8 mouse cellular contexts compared by ENCODE assay signal in the genomic region with DNA sequence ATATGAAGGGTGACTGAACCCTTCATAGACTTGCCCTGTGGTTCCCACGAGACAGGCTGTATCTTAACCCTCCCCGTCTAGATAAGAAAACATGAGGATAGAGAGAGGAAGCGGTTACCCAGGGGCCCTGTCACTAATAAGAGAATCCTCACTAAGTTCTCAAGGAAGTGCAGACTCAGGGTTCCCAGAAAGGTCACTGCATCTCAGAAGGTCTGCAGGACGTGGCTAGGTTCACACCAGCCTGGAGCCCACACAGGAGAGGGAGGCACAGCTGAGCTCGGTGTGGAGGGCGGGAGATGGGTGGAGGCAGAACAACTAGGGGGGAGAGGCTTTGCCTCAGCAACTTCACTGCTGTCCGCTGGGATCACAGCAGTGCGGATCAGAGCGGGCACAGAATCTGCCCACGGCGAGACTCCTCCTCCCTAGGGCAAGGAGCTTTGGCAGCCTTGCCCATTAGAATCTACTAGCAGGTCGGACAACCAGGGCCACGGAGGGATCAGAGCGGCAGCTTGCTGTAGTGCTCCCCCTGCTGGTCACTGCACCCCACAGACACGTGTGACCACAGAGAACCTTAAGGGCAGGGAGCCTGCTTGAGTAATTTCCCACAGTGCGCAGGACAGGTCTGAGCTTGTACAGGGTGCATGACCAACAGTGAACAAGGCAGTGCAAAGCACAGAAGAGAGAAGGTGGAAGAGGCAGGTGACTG. TPM values are rescaled to one million over a fixed set of nuclear protein-coding genes. Genes with fewer than 3 reads are reported as not detected.
DNase-seq lines count a peak whose midpoint lies in the region; ATAC-seq lines count a peak whose summit lies in the region.

No protein-coding gene starts in this region.

- WGBS in hindbrain, embryonic 16.5 days: 30% methylated on average over 16 of the region's 16 CpGs
- 28% methylated on average over 16 of the region's 16 CpGs for WGBS in limb, embryonic 13.5 days
- WGBS in midbrain, embryonic 14.5 days: 27% methylated on average over 16 of the region's 16 CpGs

- H3K4me1 ChIP-seq in hindbrain, embryonic 16.5 days (ENCODE audit: control insufficient read depth, insufficient read depth, low read depth, low read length): peaks cover 21% of the 10 kb centered on the region
- H3K4me1 ChIP-seq in limb, embryonic 13.5 days: peaks cover 45% of the 10 kb centered on the region
- H3K4me1 ChIP-seq in midbrain, embryonic 14.5 days (ENCODE audit: control insufficient read depth, insufficient read depth, low read length): peaks cover 25% of the 10 kb centered on the region

- peak; percentile 75 for DNase-seq in layer of hippocampus, adult 11-12 months (ENCODE audit: low spot score)
- no peak for DNase-seq in layer of hippocampus, adult 9-10 months (ENCODE audit: low spot score)
- DNase-seq in cerebellum, postnatal 14 days: peak; percentile 92 to 96
- DNase-seq in frontal cortex, postnatal 25 days (ENCODE audit: low spot score in 2 of 2): peak; percentile 62 to 67
- DNase-seq in midbrain, embryonic 14.5 days: peak; percentile 90
- peak; percentile 78 to 90 for DNase-seq in spleen, postnatal 10 days (ENCODE audit: low spot score in 2 of 2)

- no peak overlapping the region for H3K4me3 ChIP-seq in hindbrain, embryonic 16.5 days (ENCODE audit: low read length)
- no peak overlapping the region for H3K4me3 ChIP-seq in limb, embryonic 13.5 days
- no peak overlapping the region for H3K4me3 ChIP-seq in midbrain, embryonic 14.5 days (replicated peaks; ENCODE audit: low read depth, low read length)

- peak; percentile 69 for ATAC-seq in hindbrain, embryonic 16.5 days
- peak; percentile 69 for ATAC-seq in limb, embryonic 13.5 days (ENCODE audit: low FRiP score, low read depth)
- ATAC-seq in midbrain, embryonic 14.5 days (ENCODE audit: low FRiP score, low TSS enrichment): peak; percentile 75

- peak overlapping the region; percentile 33; the same call in 1 of the 2 replicates for H3K9ac ChIP-seq in hindbrain, embryonic 16.5 days (ENCODE audit: low read depth, low read length)
- H3K9ac ChIP-seq in limb, embryonic 13.5 days: 0 out of 2 replicates have a peak overlapping the region, but pooled peaks have one; percentile 25
- no peak overlapping the region for H3K9ac ChIP-seq in midbrain, embryonic 14.5 days (replicated peaks; ENCODE audit: low read length)

- H3K4me2 ChIP-seq in hindbrain, embryonic 16.5 days (ENCODE audit: low read length): peak overlapping the region; percentile 37
- H3K4me2 ChIP-seq in limb, embryonic 13.5 days (replicated peaks): peak overlapping the region; percentile 38
- H3K4me2 ChIP-seq in midbrain, embryonic 14.5 days (ENCODE audit: low read length): no peak overlapping the region

- no peaks in the 10 kb centered on the region for H3K27me3 ChIP-seq in hindbrain, embryonic 16.5 days (replicated peaks; ENCODE audit: control insufficient read depth, insufficient read depth, low read length)
- no peaks in the 10 kb centered on the region for H3K27me3 ChIP-seq in limb, embryonic 13.5 days
- H3K27me3 ChIP-seq in midbrain, embryonic 14.5 days (ENCODE audit: control insufficient read depth, insufficient read depth, low read length): no peaks in the 10 kb centered on the region

- no peak overlapping the region for H3K27ac ChIP-seq in hindbrain, embryonic 16.5 days (ENCODE audit: low read depth, low read length)
- H3K27ac ChIP-seq in limb, embryonic 13.5 days: no peak overlapping the region
- no peak overlapping the region for H3K27ac ChIP-seq in midbrain, embryonic 14.5 days (replicated peaks; ENCODE audit: low read depth, low read length)

- no peaks in the 10 kb centered on the region for H3K36me3 ChIP-seq in hindbrain, embryonic 16.5 days (ENCODE audit: control insufficient read depth, insufficient read depth, low read length)
- H3K36me3 ChIP-seq in limb, embryonic 13.5 days: peaks cover 41% of the 10 kb centered on the region
- H3K36me3 ChIP-seq in midbrain, embryonic 14.5 days (ENCODE audit: control insufficient read depth, insufficient read depth, low read length): no peaks in the 10 kb centered on the region

- no peaks in the 10 kb centered on the region for H3K9me3 ChIP-seq in hindbrain, embryonic 16.5 days (ENCODE audit: control insufficient read depth, low read length)
- no peaks in the 10 kb centered on the region for H3K9me3 ChIP-seq in limb, embryonic 13.5 days
- no peaks in the 10 kb centered on the region for H3K9me3 ChIP-seq in midbrain, embryonic 14.5 days (ENCODE audit: control insufficient read depth, low read length)

RNA-seq across cellular contexts. Expression of gene BC034090, which starts 20.2 kb away (rescaled TPM):
- 6.0 and 6.1 TPM in 2 replicates for polyA plus RNA-seq in hindbrain, embryonic 16.5 days (2015; fragmentation: Nextera tagmentation; extraction: Ambion mirVana)
- polyA plus RNA-seq in limb, embryonic 13.5 days (2015; fragmentation: Nextera tagmentation; extraction: Ambion mirVana): 8.5 and 9.1 TPM in 2 replicates
- 3.4 and 3.5 TPM in 2 replicates for polyA plus RNA-seq in midbrain, embryonic 14.5 days (2014; fragmentation: Nextera tagmentation; extraction: Ambion mirVana)
